Mouse (Mus musculus) MN1 (cell line): Measurements from ENCODE around the gene Mthfd1l.
A peak's percentile ranks its signal among the peaks of the same experiment; 100 is the strongest.

Source experiments
- DNase-seq: peaks from one replicate; pipeline ENCODE4 v3.0.0-alpha.2; 2016; ENCODE audit warnings: low spot score

Mthfd1l gene

GRCm38 (mm10) chr10:4083609-4084008, 110.7 kb downstream of the Mthfd1l start:
- no peak for DNase-seq

GRCm38 (mm10) chr10:4084907-4085306, 112.0 kb downstream of the Mthfd1l start:
- no peak for DNase-seq

- no peak for DNase-seq
Measured at GRCm38 (mm10) chr10:4085363-4086141, 112.6 kb downstream of the Mthfd1l start.

GRCm38 (mm10) chr10:4087563-4087962, 114.6 kb downstream of the Mthfd1l start:
- no peak for DNase-seq

GRCm38 (mm10) chr10:4088744-4089414, 116.0 kb downstream of the Mthfd1l start:
- DNase-seq = peak; percentile 40

GRCm38 (mm10) chr10:4089885-4090284, 117.0 kb downstream of the Mthfd1l start:
- DNase-seq = no peak

- DNase-seq = no peak
Measured at GRCm38 (mm10) chr10:4092990-4093389, 120.1 kb downstream of the Mthfd1l start.

- DNase-seq = no peak
Measured at GRCm38 (mm10) chr10:4094093-4094817, 121.3 kb downstream of the Mthfd1l start.

- DNase-seq = no peak
Measured at GRCm38 (mm10) chr10:4096151-4096550, 123.2 kb downstream of the Mthfd1l start.

GRCm38 (mm10) chr10:4100007-4100406, 127.1 kb downstream of the Mthfd1l start:
- DNase-seq = no peak

- peak; percentile 63 for DNase-seq
Measured at GRCm38 (mm10) chr10:4105676-4106528, 133.0 kb downstream of the Mthfd1l start.

GRCm38 (mm10) chr10:4107661-4108338, 134.9 kb downstream of the Mthfd1l start:
- DNase-seq = peak; percentile 73

- no peak for DNase-seq
Measured at GRCm38 (mm10) chr10:4108462-4108861, 135.5 kb downstream of the Mthfd1l start.

- DNase-seq = no peak
Measured at GRCm38 (mm10) chr10:4111095-4111794, 138.3 kb downstream of the Mthfd1l start.

GRCm38 (mm10) chr10:4111795-4112139, 138.8 kb downstream of the Mthfd1l start:
- DNase-seq = no peak

GRCm38 (mm10) chr10:4112611-4113327, 139.9 kb downstream of the Mthfd1l start:
- no peak for DNase-seq

- DNase-seq = no peak
Measured at GRCm38 (mm10) chr10:4113328-4113658, 140.4 kb downstream of the Mthfd1l start.

GRCm38 (mm10) chr10:4116653-4117052, 143.7 kb downstream of the Mthfd1l start:
- DNase-seq = no peak

- DNase-seq = no peak
Measured at GRCm38 (mm10) chr10:4117091-4117490, 144.2 kb downstream of the Mthfd1l start.

GRCm38 (mm10) chr10:4119287-4119686, 146.4 kb downstream of the Mthfd1l start:
- DNase-seq = no peak
